In the genomic region with DNA sequence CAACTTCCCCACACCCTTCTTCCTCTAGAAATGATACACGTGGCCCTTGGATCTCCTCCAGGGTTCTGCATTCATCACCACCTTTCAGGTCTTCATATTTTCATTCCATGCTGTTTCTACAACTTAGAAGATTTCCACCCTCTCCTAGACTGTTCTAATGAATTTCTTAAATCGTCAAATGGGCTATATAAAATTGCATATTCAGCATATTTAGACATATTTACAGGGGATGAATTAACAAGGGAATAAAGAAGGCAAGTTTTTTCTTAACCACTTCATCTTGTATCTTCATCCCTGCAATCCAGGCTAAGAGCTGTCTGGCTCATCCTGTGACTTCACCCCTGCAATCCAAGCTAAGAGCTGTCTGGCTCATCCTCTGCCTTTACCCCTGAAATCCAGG, we compare ENCODE assay signal across 18 mouse cellular contexts.
DNase-seq lines count a peak whose midpoint lies in the region; ATAC-seq and TF ChIP-seq lines count a peak whose summit lies in the region.
"Had no signal": no experiment of that assay in that cellular context is flagged by ENCODE, and none has a peak within 500 bp of the region (broad histone marks: within the 10 kb centered on the region; RNA-seq: fewer than 3 reads in every experiment).

No protein-coding gene starts in this region.

- H3K4me3 ChIP-seq in CH12.LX (replicated peaks in 1 of 3; ENCODE audit: low read depth in 2 of 3, low read length in 2 of 3, poor library complexity in 1 of 3) (no peak overlapping the region), ES-E14 (ENCODE audit: insufficient read depth in 1 of 2, low read depth in 1 of 2, low read length in 2 of 2, poor library complexity in 1 of 2, severe bottlenecking in 1 of 2) (no peak overlapping the region)
- H3K4me3 ChIP-seq in limb, embryonic 15.5 days: no peak overlapping the region
- H3K4me3 ChIP-seq: embryonic facial prominence, embryonic 13.5 days; embryonic facial prominence, embryonic 15.5 days; erythroblast, embryonic 14.5 days; forebrain, embryonic 10.5 days; forebrain, embryonic 12.5 days; forebrain, embryonic 15.5 days had no signal

- no peak overlapping the region for H3K4me2 ChIP-seq in CH12.LX (ENCODE audit: insufficient read depth, low read depth, poor library complexity, severe bottlenecking)
- H3K4me2 ChIP-seq in limb, embryonic 15.5 days: no peak overlapping the region
- H3K4me2 ChIP-seq: embryonic facial prominence, embryonic 13.5 days; embryonic facial prominence, embryonic 15.5 days; forebrain, embryonic 12.5 days; forebrain, embryonic 15.5 days had no signal

- H3K27ac ChIP-seq in CH12.LX (ENCODE audit: insufficient read depth, low read depth) (no peak overlapping the region), ES-E14 (ENCODE audit: insufficient read depth, low read depth, low read length, poor library complexity, severe bottlenecking) (no peak overlapping the region)
- H3K27ac ChIP-seq in limb, embryonic 15.5 days: peak overlapping the region; percentile 34
- H3K27ac ChIP-seq: embryonic facial prominence, embryonic 13.5 days; embryonic facial prominence, embryonic 15.5 days; forebrain, embryonic 10.5 days; forebrain, embryonic 12.5 days; forebrain, embryonic 15.5 days had no signal

- 69% methylated on average over 2 of the region's 2 CpGs for WGBS in limb, embryonic 15.5 days

- no peaks in the 10 kb centered on the region for H3K4me1 ChIP-seq in CH12.LX (ENCODE audit: control insufficient read depth in 1 of 2, insufficient read depth in 2 of 2)
- H3K4me1 ChIP-seq in ES-E14 (ENCODE audit: control insufficient read depth in 2 of 2, insufficient read depth in 2 of 2, low read length in 2 of 2, poor library complexity in 1 of 2): no peaks in the 10 kb centered on the region
- H3K4me1 ChIP-seq in limb, embryonic 15.5 days: no peaks in the 10 kb centered on the region
- H3K4me1 ChIP-seq: embryonic facial prominence, embryonic 13.5 days; embryonic facial prominence, embryonic 15.5 days; forebrain, embryonic 12.5 days; forebrain, embryonic 15.5 days had no signal

- H3K9ac ChIP-seq in CH12.LX (ENCODE audit: insufficient read depth, low read depth) (no peak overlapping the region), ES-E14 (ENCODE audit: insufficient read depth, low read depth, low read length, poor library complexity, severe bottlenecking) (no peak overlapping the region)
- no peak overlapping the region for H3K9ac ChIP-seq in limb, embryonic 15.5 days
- H3K9ac ChIP-seq: embryonic facial prominence, embryonic 13.5 days; embryonic facial prominence, embryonic 15.5 days; forebrain, embryonic 12.5 days; forebrain, embryonic 15.5 days; forebrain, postnatal 0 days had no signal

- no peaks in the 10 kb centered on the region for H3K79me2 ChIP-seq in CH12.LX (replicated peaks; ENCODE audit: control insufficient read depth, extremely low read depth, insufficient read depth, poor library complexity, severe bottlenecking)

- no peak for TF ChIP-seq EP300 in CH12.LX (IDR thresholded peaks at IDR 0.05; ENCODE audit: low read length)

- TF ChIP-seq RAD21 in CH12.LX (IDR thresholded peaks at IDR 0.05; ENCODE audit: low read depth, low read length): no peak

- H3K36me3 ChIP-seq in CH12.LX (replicated peaks in 1 of 2; ENCODE audit: control insufficient read depth in 1 of 2, insufficient read depth in 1 of 2, low read length in 1 of 2) (no peaks in the 10 kb centered on the region), ES-E14 (ENCODE audit: control insufficient read depth, insufficient read depth, low read length, poor library complexity, severe bottlenecking) (no peaks in the 10 kb centered on the region)
- 0 out of 2 replicates have a peak, but pooled peaks cover 4% of the 10 kb centered on the region for H3K36me3 ChIP-seq in limb, embryonic 15.5 days
- H3K36me3 ChIP-seq: forebrain, embryonic 10.5 days; forebrain, embryonic 12.5 days; forebrain, embryonic 15.5 days had no signal

- TF ChIP-seq POLR2A in CH12.LX (IDR thresholded peaks at IDR 0.05; ENCODE audit: low read depth, low read length): no peak

- no peak for TF ChIP-seq CTCF in CH12.LX (conservative IDR thresholded peaks at IDR 0.05 in 1 of 2, IDR thresholded peaks at IDR 0.05 in 1 of 2; ENCODE audit: low read depth in 2 of 2, low read length in 2 of 2)

- DNase-seq in CH12.LX (ENCODE audit: extremely low read depth) (no peak), ES-E14 (ENCODE audit: low read depth, low spot score) (no peak)
- DNase-seq in brain, adult 2 months (ENCODE audit: low read depth, low spot score): peak; percentile 21
- no peak for DNase-seq in cerebellum, adult 11 months
- DNase-seq in thymus, postnatal 10 days (ENCODE audit: low spot score in 2 of 2): no peak
- no peak for DNase-seq in kidney, adult 11 months
- DNase-seq: cerebellum, adult 11-12 months; cerebellum, adult 9-11 months; forebrain, postnatal 0 days had no signal

- H3K9me3 ChIP-seq in CH12.LX (replicated peaks; ENCODE audit: low read length) (peaks cover 5% of the 10 kb centered on the region), ES-E14 (ENCODE audit: control insufficient read depth, insufficient read depth, low read depth, low read length) (no peaks in the 10 kb centered on the region)
- H3K9me3 ChIP-seq in limb, embryonic 15.5 days: no peaks in the 10 kb centered on the region
- H3K9me3 ChIP-seq: embryonic facial prominence, embryonic 15.5 days; forebrain, embryonic 15.5 days had no signal

- peaks cover 10% of the 10 kb centered on the region for H3K27me3 ChIP-seq in CH12.LX (replicated peaks)
- no peaks in the 10 kb centered on the region for H3K27me3 ChIP-seq in limb, embryonic 15.5 days
- H3K27me3 ChIP-seq: embryonic facial prominence, embryonic 13.5 days; embryonic facial prominence, embryonic 15.5 days; forebrain, embryonic 12.5 days; forebrain, embryonic 15.5 days; Patski had no signal

- ATAC-seq in limb, embryonic 15.5 days (ENCODE audit: insufficient number of reproducible peaks, low FRiP score, low TSS enrichment, low read depth): no peak
- ATAC-seq: activated CD4-positive, CD25-positive, alpha-beta regulatory T cell, adult 4 months; forebrain, embryonic 15.5 days; forebrain, postnatal 0 days had no signal

- in situ Hi-C loops in CH12.LX (cut with MboI; ENCODE audit: low pct_ligation_motif_present, low pct_unique_long_range_greater_than_20kb, low sequenced_read_pairs): no loop called here
- in situ Hi-C loops in ES-E14 (cut with MboI; ENCODE audit: low sequenced_read_pairs in 2 of 2, unreplicated experiment in 2 of 2): no loop called here

- dilution Hi-C loops in CH12.LX (cut with MboI; ENCODE audit: extremely low pct_ligation_motif_present, extremely low pct_unique_long_range_greater_than_20kb, low sequenced_read_pairs): no loop called here

TF ChIP-seq in CH12.LX, 34 proteins besides CTCF, POLR2A, EP300 and RAD21:
- TF ChIP-seq CHD2 (IDR thresholded peaks at IDR 0.05; ENCODE audit: low read length) (no peak), PAX5 (IDR thresholded peaks at IDR 0.05; ENCODE audit: low read length) (no peak), ELF1 (IDR thresholded peaks at IDR 0.05; ENCODE audit: low read depth, low read length) (no peak), MAFK (IDR thresholded peaks at IDR 0.05; ENCODE audit: insufficient replicate concordance, low read length) (peak; percentile 89), BHLHE40 (IDR thresholded peaks at IDR 0.05; ENCODE audit: low read depth, low read length) (no peak), NRF1 (IDR thresholded peaks at IDR 0.05; ENCODE audit: low read depth, low read length) (no peak), ZNF384 (IDR thresholded peaks at IDR 0.05; ENCODE audit: low read depth, low read length) (no peak), USF1 (IDR thresholded peaks at IDR 0.05; ENCODE audit: low read depth, low read length) (no peak), USF2 (conservative IDR thresholded peaks at IDR 0.05; ENCODE audit: low read depth, low read length) (no peak)

TF ChIP-seq in ES-E14, 5 proteins besides CTCF, POLR2A, EP300 and RAD21:
- TF ChIP-seq MAFK (IDR thresholded peaks at IDR 0.05; ENCODE audit: insufficient read depth, low read depth, low read length) (peak; percentile 84), CHD2 (IDR thresholded peaks at IDR 0.05; ENCODE audit: low read depth, low read length) (no peak)
